Mouse (Mus musculus): Measurements from ENCODE around the gene Sgpp1. TPM values are rescaled to one million over a fixed set of nuclear protein-coding genes. Genes with fewer than 3 reads are reported as not detected.

The Sgpp1 gene
- polyA plus RNA-seq, 1 experiment, result 64.9 TPM

DNA sequence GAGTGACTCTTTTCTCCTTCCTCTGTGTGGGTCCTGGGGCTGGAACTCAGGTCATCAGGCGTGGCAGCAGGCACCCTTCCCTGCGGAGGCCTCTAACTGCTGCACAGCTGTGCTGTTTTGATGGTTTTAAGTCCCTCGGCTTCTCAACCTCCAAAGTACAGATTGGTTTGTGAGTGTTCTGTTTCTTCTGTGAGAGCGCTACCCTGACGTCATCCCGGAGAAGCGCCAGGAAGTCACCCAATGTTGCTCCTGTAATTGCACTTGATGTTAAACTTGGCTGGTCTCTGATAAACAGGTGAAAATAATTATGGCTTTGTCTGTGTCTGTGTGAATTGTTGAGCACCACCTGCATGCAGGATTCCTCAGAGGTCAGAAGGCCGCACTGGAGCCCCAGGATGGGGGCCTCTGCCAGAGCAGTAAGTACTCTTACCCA, 31.4 kb upstream of the Sgpp1 start:
- Histone ChIP-seq H3K4me1 (replicated peaks; ENCODE audit: control insufficient read depth, insufficient read depth, low read length) (peaks cover 19% of the 10 kb centered on the region), H3K27me3 (ENCODE audit: control insufficient read depth, insufficient read depth, low read length) (no peaks in the 10 kb centered on the region), H3K4me3 (ENCODE audit: control insufficient read depth, insufficient read depth, low read length) (peak overlapping the region; percentile 10; the same call in 1 of the 2 replicates), H3K36me3 (ENCODE audit: control insufficient read depth, insufficient read depth, low read length) (no peaks in the 10 kb centered on the region), H3K27ac (ENCODE audit: control insufficient read depth, insufficient read depth, low read length) (peak overlapping the region; percentile 97)
- peak; percentile 72 for DNase-seq
- TF ChIP-seq POLR2A (IDR thresholded peaks at IDR 0.05; ENCODE audit: control insufficient read depth, extremely low read depth, insufficient read depth, low read length, poor library complexity), result peak; percentile 54; the same call in 1 of the 2 replicates
- no peak for TF ChIP-seq CTCF (IDR thresholded peaks at IDR 0.05; ENCODE audit: borderline replicate concordance, control insufficient read depth, extremely low read depth, insufficient read depth, low read length, poor library complexity)
- WGBS, result 23% methylated on average over 8 of the region's 8 CpGs

DNA sequence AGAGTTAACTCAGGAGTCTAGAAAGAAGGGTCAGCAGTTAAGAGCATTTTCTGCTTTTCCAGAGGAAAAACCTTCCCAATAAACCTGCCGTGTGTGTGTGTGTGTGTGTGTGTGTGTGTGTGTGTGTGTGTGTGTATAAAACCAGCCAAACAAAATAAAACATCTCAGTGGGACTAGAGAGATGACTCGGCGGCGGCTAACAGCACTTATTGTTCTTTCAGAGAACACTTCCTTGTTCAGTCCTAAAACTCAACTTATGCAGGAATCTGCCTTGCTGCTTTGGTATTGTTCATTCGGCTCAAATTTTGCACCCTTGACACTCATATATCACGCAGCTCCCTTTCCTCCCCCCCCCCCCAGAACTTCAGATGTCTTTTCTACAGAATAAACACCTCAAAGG, 30.9 kb upstream of the Sgpp1 start:
- WGBS, result 42% methylated on average over 6 of the region's 6 CpGs
- TF ChIP-seq CTCF (IDR thresholded peaks at IDR 0.05; ENCODE audit: borderline replicate concordance, control insufficient read depth, extremely low read depth, insufficient read depth, low read length, poor library complexity) (no peak), POLR2A (IDR thresholded peaks at IDR 0.05; ENCODE audit: control insufficient read depth, extremely low read depth, insufficient read depth, low read length, poor library complexity) (no peak)
- peaks cover 19% of the 10 kb centered on the region for H3K4me1 ChIP-seq (replicated peaks; ENCODE audit: control insufficient read depth, insufficient read depth, low read length)
- H3K27ac ChIP-seq (ENCODE audit: control insufficient read depth, insufficient read depth, low read length), result peak overlapping the region; percentile 97
- peak; percentile 7 for DNase-seq
- H3K36me3 ChIP-seq (ENCODE audit: control insufficient read depth, insufficient read depth, low read length), result no peaks in the 10 kb centered on the region
- H3K4me3 ChIP-seq (ENCODE audit: control insufficient read depth, insufficient read depth, low read length), result no peak overlapping the region
- H3K27me3 ChIP-seq (ENCODE audit: control insufficient read depth, insufficient read depth, low read length), result no peaks in the 10 kb centered on the region

DNA sequence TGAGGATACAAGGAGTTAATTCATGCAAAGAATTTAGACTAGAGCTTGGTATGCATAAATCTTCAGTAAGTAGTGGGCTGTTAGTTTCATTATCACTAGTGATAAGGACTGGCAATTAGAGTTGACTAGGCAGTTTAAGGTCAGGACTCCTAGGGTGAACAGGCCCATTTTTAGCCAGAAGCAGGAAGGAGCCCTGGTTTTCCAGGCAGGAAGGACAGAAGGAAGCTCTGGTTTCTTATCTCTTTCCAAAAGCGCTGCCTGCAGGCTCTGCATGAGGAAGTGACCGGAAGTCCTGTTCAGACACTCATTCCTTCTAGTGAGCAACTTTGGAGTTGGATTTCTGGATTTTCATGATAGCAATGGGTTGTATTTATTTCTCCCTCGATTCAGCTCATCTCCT, 30.2 kb upstream of the Sgpp1 start:
- no peak for TF ChIP-seq POLR2A (IDR thresholded peaks at IDR 0.05; ENCODE audit: control insufficient read depth, extremely low read depth, insufficient read depth, low read length, poor library complexity)
- Histone ChIP-seq H3K36me3 (ENCODE audit: control insufficient read depth, insufficient read depth, low read length) (no peaks in the 10 kb centered on the region), H3K27me3 (ENCODE audit: control insufficient read depth, insufficient read depth, low read length) (no peaks in the 10 kb centered on the region), H3K4me1 (replicated peaks; ENCODE audit: control insufficient read depth, insufficient read depth, low read length) (peaks cover 19% of the 10 kb centered on the region), H3K4me3 (ENCODE audit: control insufficient read depth, insufficient read depth, low read length) (no peak overlapping the region), H3K27ac (ENCODE audit: control insufficient read depth, insufficient read depth, low read length) (peak overlapping the region; percentile 70)
- WGBS, result 73% methylated on average over 3 of the region's 3 CpGs
- DNase-seq, result no peak

DNA sequence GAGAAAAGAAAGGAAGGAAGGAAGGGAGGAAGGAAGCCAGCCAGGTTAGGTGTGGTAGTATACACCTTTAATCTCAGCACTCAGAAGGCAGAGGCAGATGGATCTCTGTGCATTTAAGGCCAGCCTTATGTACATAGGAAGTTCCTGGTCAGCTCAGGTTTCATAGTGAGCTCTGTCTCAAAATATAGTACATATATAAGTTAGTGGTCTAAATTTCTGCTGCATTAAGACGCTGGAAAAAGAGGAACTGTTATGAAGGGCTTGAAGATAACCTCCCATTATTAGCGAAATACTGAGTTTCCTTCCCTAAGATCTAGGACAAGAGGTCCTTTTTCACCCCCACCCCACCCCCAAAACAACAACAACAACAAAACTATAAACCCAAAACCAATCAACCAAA, 20.9 kb upstream of the Sgpp1 start:
- H3K27me3 ChIP-seq (ENCODE audit: control insufficient read depth, insufficient read depth, low read length), result no peaks in the 10 kb centered on the region
- no peak overlapping the region for H3K27ac ChIP-seq (ENCODE audit: control insufficient read depth, insufficient read depth, low read length)
- no peaks in the 10 kb centered on the region for H3K36me3 ChIP-seq (ENCODE audit: control insufficient read depth, insufficient read depth, low read length)
- TF ChIP-seq POLR2A (IDR thresholded peaks at IDR 0.05; ENCODE audit: control insufficient read depth, extremely low read depth, insufficient read depth, low read length, poor library complexity), result no peak
- no peak for DNase-seq
- H3K4me3 ChIP-seq (ENCODE audit: control insufficient read depth, insufficient read depth, low read length), result no peak overlapping the region
- 25% methylated on average over 2 of the region's 2 CpGs for WGBS
- H3K4me1 ChIP-seq (replicated peaks; ENCODE audit: control insufficient read depth, insufficient read depth, low read length), result no peaks in the 10 kb centered on the region

DNA sequence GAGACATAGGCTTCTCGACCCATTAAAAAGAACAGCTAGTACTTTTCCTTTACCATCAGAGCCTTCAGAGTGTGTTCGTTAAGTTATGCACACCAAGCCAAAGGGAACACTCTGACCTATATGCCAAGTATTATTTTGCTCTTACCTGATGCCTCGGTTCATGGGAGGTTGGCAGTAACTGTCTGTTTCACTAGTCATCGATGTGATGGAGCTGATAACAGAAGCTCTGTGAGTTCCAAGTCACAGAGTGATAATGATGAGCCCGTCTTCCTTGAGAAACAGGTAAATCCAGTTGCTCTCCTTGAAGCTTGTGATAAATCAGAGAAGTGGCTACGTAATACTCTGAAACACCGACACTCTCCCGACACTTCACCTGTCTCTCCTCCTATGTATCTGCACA, 18.2 kb upstream of the Sgpp1 start:
- no peaks in the 10 kb centered on the region for H3K27me3 ChIP-seq (ENCODE audit: control insufficient read depth, insufficient read depth, low read length)
- 92% methylated on average over 8 of the region's 8 CpGs for WGBS
- H3K36me3 ChIP-seq (ENCODE audit: control insufficient read depth, insufficient read depth, low read length), result no peaks in the 10 kb centered on the region
- H3K27ac ChIP-seq (ENCODE audit: control insufficient read depth, insufficient read depth, low read length), result no peak overlapping the region
- DNase-seq, result no peak
- TF ChIP-seq POLR2A (IDR thresholded peaks at IDR 0.05; ENCODE audit: control insufficient read depth, extremely low read depth, insufficient read depth, low read length, poor library complexity) (no peak), CTCF (IDR thresholded peaks at IDR 0.05; ENCODE audit: borderline replicate concordance, control insufficient read depth, extremely low read depth, insufficient read depth, low read length, poor library complexity) (no peak)
- no peak overlapping the region for H3K4me3 ChIP-seq (ENCODE audit: control insufficient read depth, insufficient read depth, low read length)
- no peaks in the 10 kb centered on the region for H3K4me1 ChIP-seq (replicated peaks; ENCODE audit: control insufficient read depth, insufficient read depth, low read length)

DNA sequence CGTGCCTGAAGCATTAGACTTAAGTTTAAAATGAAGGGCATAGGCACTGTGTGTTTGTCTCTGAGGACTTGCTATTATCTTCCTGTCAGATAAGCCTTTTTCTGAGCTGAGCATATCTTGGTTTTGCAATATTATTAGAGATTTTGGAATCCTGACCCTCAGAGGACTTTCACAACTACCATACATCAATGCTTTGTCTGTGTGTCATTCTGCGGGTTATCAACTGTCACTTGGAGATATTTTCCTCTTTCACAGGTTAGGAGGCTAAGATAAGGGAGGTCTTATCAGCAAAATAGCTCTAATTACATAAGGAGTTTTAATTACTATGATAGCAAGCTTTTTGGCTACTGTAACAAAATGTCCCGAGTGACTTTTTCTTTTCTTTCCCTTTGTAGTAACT, 16.5 kb upstream of the Sgpp1 start:
- Histone ChIP-seq H3K27me3 (ENCODE audit: control insufficient read depth, insufficient read depth, low read length) (no peaks in the 10 kb centered on the region), H3K36me3 (ENCODE audit: control insufficient read depth, insufficient read depth, low read length) (no peaks in the 10 kb centered on the region), H3K4me3 (ENCODE audit: control insufficient read depth, insufficient read depth, low read length) (no peak overlapping the region), H3K27ac (ENCODE audit: control insufficient read depth, insufficient read depth, low read length) (no peak overlapping the region), H3K4me1 (replicated peaks; ENCODE audit: control insufficient read depth, insufficient read depth, low read length) (no peaks in the 10 kb centered on the region)
- TF ChIP-seq CTCF (IDR thresholded peaks at IDR 0.05; ENCODE audit: borderline replicate concordance, control insufficient read depth, extremely low read depth, insufficient read depth, low read length, poor library complexity), result no peak
- no peak for TF ChIP-seq POLR2A (IDR thresholded peaks at IDR 0.05; ENCODE audit: control insufficient read depth, extremely low read depth, insufficient read depth, low read length, poor library complexity)
- DNase-seq, result no peak
- WGBS, result 91% methylated on average over 3 of the region's 3 CpGs

DNA sequence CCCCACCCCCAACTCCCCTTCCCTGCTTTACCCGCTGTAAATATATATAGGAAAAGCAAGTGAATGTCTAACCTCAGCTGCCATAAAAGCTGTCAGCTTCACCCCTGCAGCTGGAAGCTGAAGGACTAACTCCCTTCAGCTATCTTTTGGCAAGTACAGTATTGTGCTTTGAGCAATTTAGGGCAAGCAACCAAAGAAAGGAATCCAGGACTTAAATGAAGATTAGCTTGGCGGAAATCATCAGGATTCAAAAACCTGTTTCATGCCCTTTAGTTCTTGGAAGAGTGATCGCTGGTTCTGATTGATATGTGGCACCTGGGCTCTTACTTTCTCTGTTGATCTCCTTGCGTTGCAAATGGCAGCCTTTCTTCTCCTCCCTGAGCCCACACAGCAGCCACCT, 13.0 kb upstream of the Sgpp1 start:
- H3K27ac ChIP-seq (ENCODE audit: control insufficient read depth, insufficient read depth, low read length), result no peak overlapping the region
- 90% methylated on average over 4 of the region's 4 CpGs for WGBS

More for the DNA sequence above, 13.0 kb upstream of the Sgpp1 start:
- no peak for DNase-seq
- no peaks in the 10 kb centered on the region for H3K36me3 ChIP-seq (ENCODE audit: control insufficient read depth, insufficient read depth, low read length)
- no peaks in the 10 kb centered on the region for H3K4me1 ChIP-seq (replicated peaks; ENCODE audit: control insufficient read depth, insufficient read depth, low read length)
- TF ChIP-seq POLR2A (IDR thresholded peaks at IDR 0.05; ENCODE audit: control insufficient read depth, extremely low read depth, insufficient read depth, low read length, poor library complexity) (no peak), CTCF (IDR thresholded peaks at IDR 0.05; ENCODE audit: borderline replicate concordance, control insufficient read depth, extremely low read depth, insufficient read depth, low read length, poor library complexity) (no peak)
- H3K4me3 ChIP-seq (ENCODE audit: control insufficient read depth, insufficient read depth, low read length), result no peak overlapping the region
- no peaks in the 10 kb centered on the region for H3K27me3 ChIP-seq (ENCODE audit: control insufficient read depth, insufficient read depth, low read length)
